Mouse (Mus musculus) forelimb bud, embryonic 11.5 days (tissue): ENCODE measurements around the gene Gm11634.
"Not testable (repeated sequence)": the region's sequence is repeated elsewhere in the genome, so short reads cannot be mapped to it uniquely, and the experiment has no call there.

Experiments used
- DNase-seq: peaks from one replicate; pipeline ENCODE4 v3.0.0-alpha.2; 2012; ENCODE audit warnings: low read depth, low spot score

Gene Gm11634

GRCm38 (mm10) chr11:101616948-101617767 is 18.1 kb upstream of the Gm11634 start:
- DNase-seq: no peak

GRCm38 (mm10) chr11:101616104-101616503 is 17.0 kb upstream of the Gm11634 start:
- no peak for DNase-seq

- DNase-seq: no peak
These were observed 16.3 kb upstream of the Gm11634 start for GRCm38 (mm10) chr11:101615380-101615779.

DNA sequence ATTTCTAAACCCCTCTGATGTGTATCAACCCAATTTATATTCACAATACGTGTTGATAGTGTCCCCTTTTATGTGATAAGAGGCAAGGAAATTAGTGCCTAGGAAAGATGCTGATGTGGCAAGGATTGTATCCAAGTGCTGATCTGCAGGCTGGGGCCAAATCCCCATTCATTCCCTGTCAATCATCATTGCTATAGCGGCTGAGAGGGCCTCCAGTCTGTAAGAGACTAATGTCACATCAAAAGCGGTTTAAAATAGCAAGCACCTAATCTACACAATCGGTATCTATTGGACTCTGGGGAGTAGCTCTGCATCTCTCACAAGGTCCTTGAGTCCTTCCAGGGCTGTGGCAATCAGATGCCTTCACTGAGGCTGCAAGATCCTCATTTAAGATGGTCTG is 15.1 kb upstream of the Gm11634 start:
- no peak for DNase-seq

DNA sequence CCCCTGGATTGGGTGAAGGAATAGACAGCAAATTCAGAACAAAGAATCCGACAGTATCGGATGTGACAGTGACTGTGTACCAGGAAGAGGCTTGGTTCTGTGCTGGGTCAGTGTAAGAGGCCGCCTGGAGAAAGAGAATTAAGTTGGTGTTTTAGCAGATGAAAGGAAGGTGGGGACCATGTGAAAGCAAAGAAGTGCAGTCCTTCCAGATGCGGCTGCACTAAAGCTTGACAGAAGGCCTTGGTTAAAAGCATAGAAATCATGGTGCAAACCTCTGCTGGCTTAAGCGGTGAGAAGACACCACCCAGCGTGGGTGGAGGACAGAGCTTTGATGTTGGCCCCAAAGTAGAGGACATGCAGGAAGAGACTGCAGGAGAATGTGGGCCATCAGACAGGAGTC is 14.5 kb upstream of the Gm11634 start:
- DNase-seq: no peak

DNA sequence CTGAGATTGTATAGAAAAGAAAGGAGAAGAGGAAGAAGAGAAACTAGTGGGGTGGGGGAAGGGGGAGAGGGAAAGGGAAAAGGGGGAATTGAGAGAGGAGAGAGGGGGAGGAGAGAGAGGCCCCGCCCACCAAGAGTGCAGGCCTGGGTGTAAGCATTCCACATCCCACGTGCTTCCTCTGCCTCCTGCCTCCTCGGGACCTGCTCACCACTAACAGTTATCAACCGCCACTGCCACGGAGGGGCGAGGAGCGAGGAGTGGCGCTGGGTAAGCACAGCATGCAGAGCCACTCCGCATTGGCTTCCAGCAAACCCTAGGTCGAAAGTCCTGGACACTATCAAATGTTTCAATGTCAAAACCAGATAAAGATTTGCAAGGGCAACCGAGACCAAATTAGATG is 11.4 kb upstream of the Gm11634 start:
- DNase-seq: no peak

GRCm38 (mm10) chr11:101607134-101607533 is 8.1 kb upstream of the Gm11634 start:
- not testable (repeated sequence) for DNase-seq

- DNase-seq: peak; percentile 79
These were observed 5.7 kb upstream of the Gm11634 start for GRCm38 (mm10) chr11:101604531-101605453.

DNA sequence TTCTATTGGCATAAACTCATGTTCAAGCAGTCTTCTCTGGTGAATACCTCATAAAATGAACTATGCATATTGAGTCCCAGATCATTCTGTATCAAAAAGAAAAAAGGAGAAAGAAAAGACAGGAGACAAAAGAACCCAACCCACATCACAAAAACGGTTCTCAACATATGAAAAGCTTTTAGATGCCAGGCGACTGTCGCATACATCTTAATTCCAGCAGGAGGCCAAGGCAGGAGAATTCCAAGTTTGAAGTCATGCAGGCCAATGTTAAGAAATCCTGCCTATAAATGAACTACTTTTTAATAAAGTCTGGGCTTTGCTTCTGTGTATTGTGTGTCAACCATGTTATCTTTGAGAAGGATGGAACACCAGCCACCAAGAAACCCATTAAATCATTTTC is 5.1 kb upstream of the Gm11634 start:
- no peak for DNase-seq

GRCm38 (mm10) chr11:101602491-101602890 is 3.4 kb upstream of the Gm11634 start:
- peak; percentile 91 for DNase-seq

DNA sequence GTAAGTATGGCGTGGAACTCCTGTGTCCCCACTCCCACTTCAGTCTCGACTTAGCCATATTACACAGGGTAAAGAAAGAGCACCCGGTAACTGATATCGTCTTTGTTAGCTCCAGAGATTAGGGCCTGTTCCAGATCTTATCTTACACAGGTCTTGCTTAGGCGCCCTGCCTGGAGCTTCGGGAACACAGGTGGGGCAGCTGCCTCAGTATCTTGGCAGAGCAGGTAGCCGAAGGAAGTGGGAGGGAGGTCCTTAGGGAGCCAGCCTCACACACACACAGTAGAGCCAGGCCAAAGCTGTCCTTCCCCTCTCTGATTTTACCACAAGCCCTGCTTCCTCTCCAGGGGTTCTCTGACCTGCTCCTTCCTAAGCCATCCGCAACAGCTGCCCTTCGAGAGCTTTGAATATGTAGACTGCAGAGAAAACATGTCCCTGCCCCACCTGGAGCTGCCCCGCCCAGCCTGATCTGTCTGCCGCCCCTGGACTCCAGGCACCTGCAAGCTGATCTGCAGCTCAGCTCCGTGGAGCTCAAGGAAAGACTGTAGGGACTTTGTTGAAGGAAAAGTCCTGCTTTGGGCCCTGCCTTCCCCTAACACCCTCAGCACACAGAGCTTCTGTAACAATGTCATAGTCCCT is 8.9 kb downstream of the Gm11634 start:
- DNase-seq: no peak

DNA sequence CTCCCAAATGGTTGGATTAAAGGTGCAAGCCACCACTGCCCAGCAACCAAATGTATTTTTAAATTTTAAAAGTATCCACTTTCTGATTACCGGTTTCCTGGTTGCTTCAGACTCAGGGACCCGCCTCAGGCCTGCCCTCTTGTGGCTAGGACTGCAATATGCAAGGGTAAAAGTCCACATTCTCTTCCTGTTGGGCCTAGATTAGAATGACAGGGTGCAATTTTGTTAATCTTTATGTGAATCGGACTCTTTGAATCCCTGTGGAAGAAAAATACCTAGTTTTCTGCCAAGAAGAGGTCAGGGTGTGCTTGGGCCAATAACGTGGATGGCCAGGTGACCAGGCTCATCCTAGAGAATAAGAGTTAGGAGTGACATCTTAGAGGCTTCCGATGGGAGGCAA is 9.6 kb downstream of the Gm11634 start:
- peak; percentile 38 for DNase-seq

DNA sequence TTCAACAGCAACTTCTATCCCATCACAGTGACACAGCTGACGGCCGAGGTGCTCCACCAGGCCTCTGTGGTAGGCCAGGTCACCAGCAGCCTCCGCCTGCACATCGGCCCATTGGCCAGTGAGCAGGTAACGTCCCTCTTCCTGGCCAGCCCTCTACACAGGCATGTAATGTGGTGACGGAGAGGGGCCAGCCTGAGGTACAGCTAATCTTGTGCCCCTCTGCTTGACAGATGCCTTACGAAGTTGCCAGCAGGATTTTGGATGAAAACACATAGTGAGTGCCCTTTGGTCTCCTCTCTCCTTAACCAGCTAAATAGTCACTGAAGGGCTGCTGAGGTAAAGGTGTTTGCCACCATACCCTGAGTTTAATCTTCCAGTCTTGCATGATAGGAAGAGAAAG is 10.2 kb downstream of the Gm11634 start:
- DNase-seq: no peak

- no peak for DNase-seq
These were observed 11.4 kb downstream of the Gm11634 start for GRCm38 (mm10) chr11:101587676-101588075.

- DNase-seq: no peak
These were observed 13.3 kb downstream of the Gm11634 start for GRCm38 (mm10) chr11:101585805-101586204.

DNA sequence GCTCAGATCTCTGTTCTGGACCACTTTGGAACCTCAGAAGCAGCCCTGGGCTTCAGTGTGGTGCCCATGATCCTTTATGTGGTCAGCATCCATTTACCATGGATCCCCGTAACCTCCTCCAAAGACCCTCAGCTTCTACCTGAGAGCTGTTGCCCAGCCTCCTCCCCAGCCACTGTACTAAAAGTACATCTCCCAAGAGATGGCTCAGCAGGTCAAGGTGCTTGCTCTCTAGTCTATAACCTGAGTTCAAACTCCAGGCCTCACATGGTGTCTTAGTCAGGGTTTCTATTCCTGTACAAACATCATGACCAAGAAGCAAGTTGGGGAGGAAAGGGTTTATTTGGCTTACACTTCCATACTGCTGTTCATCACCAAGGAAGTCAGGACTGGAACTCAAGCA is 14.0 kb downstream of the Gm11634 start:
- DNase-seq: not testable (repeated sequence)

DNA sequence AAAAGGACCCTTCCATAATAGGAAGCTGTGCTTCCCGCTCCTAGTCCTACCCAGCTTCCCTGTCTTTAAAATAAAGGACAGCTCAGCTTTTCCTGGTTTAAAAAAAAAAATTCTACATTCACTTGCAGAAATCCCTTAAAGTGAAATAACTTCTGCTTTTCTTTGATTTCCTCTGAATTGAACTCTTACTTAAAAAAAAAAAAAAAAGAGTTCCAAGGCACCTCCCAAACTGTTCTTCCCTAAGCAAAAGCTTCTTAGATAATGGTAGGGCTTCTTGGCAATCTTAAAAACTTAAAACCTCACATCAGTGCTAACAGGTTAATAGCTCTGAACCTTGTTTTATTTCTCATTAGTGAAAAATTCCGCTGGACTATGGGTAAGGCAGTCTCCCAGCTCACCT is 15.9 kb downstream of the Gm11634 start:
- no peak for DNase-seq

- DNase-seq: peak; percentile 35
These were observed 16.7 kb downstream of the Gm11634 start, which contains the start of gene Tmem106a for GRCm38 (mm10) chr11:101582054-101583035. TSS of gene Tmem106a (plus strand) at chr11:101582242.

GRCm38 (mm10) chr11:101581081-101581764 is 17.8 kb downstream of the Gm11634 start:
- DNase-seq: no peak

DNA sequence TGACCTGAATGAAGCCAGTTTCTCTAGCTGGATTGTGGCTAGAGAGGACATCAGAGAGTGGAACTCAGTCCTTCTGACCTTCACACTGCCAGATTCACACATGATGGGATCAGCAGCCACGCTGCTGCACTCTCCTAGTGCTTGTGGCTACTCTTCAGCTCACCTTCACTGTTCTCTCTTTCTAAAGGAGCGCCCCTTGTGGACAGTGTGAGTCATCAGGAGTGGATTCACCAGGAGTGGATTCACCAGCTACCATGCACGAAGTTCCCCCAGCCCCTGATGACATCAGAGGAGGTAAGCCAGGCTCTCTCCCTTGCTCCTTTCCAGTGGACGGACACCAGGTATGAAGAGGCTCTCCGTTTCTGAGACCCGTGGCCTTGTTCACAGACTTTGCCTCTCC is 22.9 kb downstream of the Gm11634 start:
- DNase-seq: no peak
